Mouse (Mus musculus) heart, embryonic 14.5 days (tissue): ENCODE results near the gene Cfap54. TPM values are rescaled to one million over a fixed set of nuclear protein-coding genes. Genes with fewer than 3 reads are reported as not detected.

Experiments
- ATAC-seq: fragments of 200-750 bp; cut with Nextera tagmentation; 2 replicates; pipeline ENCODE4 v1.8.0; 2017; ENCODE audit warnings: low read depth, moderate TSS enrichment; ENCODE audit not compliant: insufficient number of reproducible peaks, insufficient read depth, low FRiP score
- H3K27ac ChIP-seq, 2 experiments: fragments of 200-500 bp in 1 of 2; fragments of 300-500 bp in 1 of 2; sonication (generic) in 1 of 2; replicated peaks in 1 of 2; 2 replicates each; pipeline ENCODE4 v1.5.1; 2012 to 2014; ENCODE audit warnings: low read depth in 2 of 2, low read length in 2 of 2, control low read depth in 1 of 2, mild to moderate bottlenecking in 1 of 2, mixed read lengths in 1 of 2; ENCODE audit not compliant: control insufficient read depth in 1 of 2, insufficient read depth in 1 of 2
- H3K27me3 ChIP-seq: fragments of 300-500 bp; sonication (generic); 2 replicates; pipeline ENCODE4 v1.6.1; 2014; ENCODE audit warnings: mild to moderate bottlenecking, low read length, control low read depth; ENCODE audit not compliant: control insufficient read depth, insufficient read depth
- H3K36me3 ChIP-seq: fragments of 300-500 bp; sonication (generic); 2 replicates; pipeline ENCODE4 v1.6.1; 2014; ENCODE audit warnings: mild to moderate bottlenecking, control low read depth, low read length, mixed read lengths; ENCODE audit not compliant: control insufficient read depth, insufficient read depth
- H3K4me1 ChIP-seq, 2 experiments: fragments of 200-500 bp in 1 of 2; fragments of 300-500 bp in 1 of 2; sonication (generic) in 1 of 2; 2 replicates each; pipeline ENCODE4 v1.6.1; 2012 to 2014; ENCODE audit warnings: low read length in 2 of 2, control low read depth in 1 of 2, mixed read lengths in 1 of 2; ENCODE audit not compliant: control insufficient read depth in 2 of 2, insufficient read depth in 2 of 2
- H3K4me2 ChIP-seq: fragments of 300-500 bp; sonication (generic); 2 replicates; pipeline ENCODE4 v1.6.1; 2014; ENCODE audit warnings: mild to moderate bottlenecking, low read length
- H3K4me3 ChIP-seq, 2 experiments: fragments of 200-500 bp in 1 of 2; fragments of 300-500 bp in 1 of 2; sonication (generic) in 1 of 2; 2 replicates each; pipeline ENCODE4 v1.5.1; 2012 to 2014; ENCODE audit warnings: low read length in 2 of 2, mild to moderate bottlenecking in 2 of 2, control low read depth in 1 of 2, low read depth in 1 of 2, moderate library complexity in 1 of 2; ENCODE audit not compliant: control insufficient read depth in 1 of 2, insufficient read depth in 1 of 2
- H3K9ac ChIP-seq: fragments of 300-500 bp; sonication (generic); 2 replicates; pipeline ENCODE4 v1.6.1; 2014; ENCODE audit warnings: mild to moderate bottlenecking, low read length
- H3K9me3 ChIP-seq: fragments of 300-500 bp; sonication (generic); 2 replicates; pipeline ENCODE4 v1.6.1; 2016; ENCODE audit warnings: low read length, control low read depth; ENCODE audit not compliant: control insufficient read depth
- WGBS: fragments of 180-500 bp; shearing (Covaris S2); extraction: QIAGEN DNeasy Blood & Tissue Kit; methylation state at CpG from one replicate; pipeline ENCODE4 v1.1.7; 2014; 5-methylcytosine and 5-hydroxymethylcytosine counted together
- polyA plus RNA-seq: library from polyadenylated mRNA; unstranded; fragments of >200 nt; fragmentation: Nextera tagmentation; extraction: Ambion mirVana; gene quantifications from 2 replicates; pipeline ENCODE4 v1.2.1, GENCODE M21; 2014

Cfap54 gene
- polyA plus RNA-seq, 1 experiment from 2014 or later: 0.11 TPM

GRCm38 (mm10) chr10:93097439-93097838, 16.0 kb upstream of the Cfap54 start:
- no peaks in the 10 kb centered on the region for H3K9me3 ChIP-seq
- H3K4me1 ChIP-seq: no peaks in the 10 kb centered on the region
- H3K27me3 ChIP-seq: no peaks in the 10 kb centered on the region
- H3K27ac ChIP-seq: no peak overlapping the region
- H3K4me3 ChIP-seq: no peak overlapping the region
- no peaks in the 10 kb centered on the region for H3K36me3 ChIP-seq
- no peak for ATAC-seq
- H3K4me2 ChIP-seq: no peak overlapping the region
- 89% methylated on average over 7 of the region's 7 CpGs for WGBS
- no peak overlapping the region for H3K9ac ChIP-seq

GRCm38 (mm10) chr10:93095827-93096226, 14.4 kb upstream of the Cfap54 start:
- Histone ChIP-seq H3K27me3 (no peaks in the 10 kb centered on the region), H3K9ac (no peak overlapping the region), H3K4me2 (no peak overlapping the region), H3K36me3 (no peaks in the 10 kb centered on the region), H3K27ac (no peak overlapping the region), H3K4me3 (no peak overlapping the region), H3K9me3 (no peaks in the 10 kb centered on the region), H3K4me1 (no peaks in the 10 kb centered on the region)
- ATAC-seq: no peak
- 77% methylated on average over 4 of the region's 4 CpGs for WGBS

GRCm38 (mm10) chr10:93094957-93095580, 13.7 kb upstream of the Cfap54 start:
- Histone ChIP-seq H3K9ac (no peak overlapping the region), H3K4me1 (no peaks in the 10 kb centered on the region), H3K9me3 (no peaks in the 10 kb centered on the region), H3K27me3 (no peaks in the 10 kb centered on the region), H3K4me3 (no peak overlapping the region), H3K36me3 (no peaks in the 10 kb centered on the region), H3K4me2 (no peak overlapping the region), H3K27ac (no peak overlapping the region)
- no peak for ATAC-seq
- WGBS: 64% methylated on average over 7 of the region's 7 CpGs

GRCm38 (mm10) chr10:93091928-93092327, 10.5 kb upstream of the Cfap54 start:
- no peaks in the 10 kb centered on the region for H3K9me3 ChIP-seq
- 76% methylated on average over 2 of the region's 2 CpGs for WGBS
- H3K4me2 ChIP-seq: no peak overlapping the region
- H3K27ac ChIP-seq: no peak overlapping the region
- ATAC-seq: no peak
- H3K36me3 ChIP-seq: no peaks in the 10 kb centered on the region
- no peak overlapping the region for H3K4me3 ChIP-seq
- H3K9ac ChIP-seq: no peak overlapping the region
- peaks cover 2 to 6% of the 10 kb centered on the region in 2 experiments; a peak in 2 of 4 replicates for H3K4me1 ChIP-seq
- no peaks in the 10 kb centered on the region for H3K27me3 ChIP-seq

GRCm38 (mm10) chr10:93090241-93090640, 8.8 kb upstream of the Cfap54 start:
- Histone ChIP-seq H3K9me3 (no peaks in the 10 kb centered on the region), H3K27me3 (no peaks in the 10 kb centered on the region), H3K4me1 (peaks cover 2 to 6% of the 10 kb centered on the region in 2 experiments; a peak in 2 of 4 replicates), H3K4me3 (no peak overlapping the region), H3K9ac (no peak overlapping the region), H3K4me2 (no peak overlapping the region), H3K27ac (no peak overlapping the region), H3K36me3 (no peaks in the 10 kb centered on the region)
- ATAC-seq: no peak
- 70% methylated on average over 6 of the region's 6 CpGs for WGBS

GRCm38 (mm10) chr10:93088396-93089048, 7.1 kb upstream of the Cfap54 start:
- Histone ChIP-seq H3K9ac (no peak overlapping the region), H3K27me3 (no peaks in the 10 kb centered on the region), H3K9me3 (no peaks in the 10 kb centered on the region), H3K4me2 (no peak overlapping the region), H3K4me1 (peaks cover 2 to 6% of the 10 kb centered on the region in 2 experiments; a peak in 2 of 4 replicates), H3K36me3 (no peaks in the 10 kb centered on the region), H3K4me3 (no peak overlapping the region), H3K27ac (no peak overlapping the region)
- ATAC-seq: no peak
- 62% methylated on average over 11 of the region's 11 CpGs for WGBS

GRCm38 (mm10) chr10:93087504-93087903, 6.1 kb upstream of the Cfap54 start:
- Histone ChIP-seq H3K27me3 (no peaks in the 10 kb centered on the region), H3K9me3 (no peaks in the 10 kb centered on the region), H3K4me3 (no peak overlapping the region), H3K9ac (no peak overlapping the region), H3K4me2 (no peak overlapping the region), H3K4me1 (peaks cover 2 to 9% of the 10 kb centered on the region in 2 experiments; a peak in 2 of 4 replicates), H3K36me3 (no peaks in the 10 kb centered on the region), H3K27ac (no peak overlapping the region)
- no peak for ATAC-seq
- 72% methylated on average over 7 of the region's 7 CpGs for WGBS
